Mouse (Mus musculus) midbrain, embryonic 13.5 days (tissue): Measurements from ENCODE around the gene Prkch. TPM values are rescaled to one million over a fixed set of nuclear protein-coding genes. Genes with fewer than 3 reads are reported as not detected.

ENCODE experiments used
- ATAC-seq: fragments of 200-750 bp; cut with Nextera tagmentation; 2 replicates; pipeline ENCODE4 v1.8.0; 2017; ENCODE audit warnings: mild to moderate bottlenecking, moderate TSS enrichment, moderate library complexity
- H3K27ac ChIP-seq: fragments of 300-500 bp; sonication (generic); 2 replicates; pipeline ENCODE4 v1.5.1; 2015; ENCODE audit warnings: inconsistent platforms, mild to moderate bottlenecking, moderate library complexity
- H3K27me3 ChIP-seq: fragments of 300-500 bp; sonication (generic); 2 replicates; pipeline ENCODE4 v1.6.1; 2015; ENCODE audit warnings: mild to moderate bottlenecking, inconsistent platforms
- H3K36me3 ChIP-seq: fragments of 300-500 bp; sonication (generic); 2 replicates; pipeline ENCODE4 v1.6.1; 2015; ENCODE audit warnings: mild to moderate bottlenecking, inconsistent platforms
- H3K4me1 ChIP-seq: fragments of 300-500 bp; sonication (generic); replicated peaks from 2 replicates; pipeline ENCODE4 v1.6.1; 2015; ENCODE audit warnings: inconsistent platforms
- H3K4me2 ChIP-seq: fragments of 300-500 bp; sonication (generic); replicated peaks from 2 replicates; pipeline ENCODE4 v1.6.1; 2015; ENCODE audit warnings: moderate library complexity, mild to moderate bottlenecking, inconsistent platforms
- H3K4me3 ChIP-seq: fragments of 300-500 bp; sonication (generic); replicated peaks from 2 replicates; pipeline ENCODE4 v1.5.1; 2015; ENCODE audit warnings: mild to moderate bottlenecking, inconsistent platforms
- H3K9ac ChIP-seq: fragments of 300-500 bp; sonication (generic); replicated peaks from 2 replicates; pipeline ENCODE4 v1.6.1; 2015; ENCODE audit warnings: mild to moderate bottlenecking, inconsistent platforms
- H3K9me3 ChIP-seq: fragments of 300-500 bp; sonication (generic); 2 replicates; pipeline ENCODE4 v1.6.1; 2016; ENCODE audit warnings: mild to moderate bottlenecking, inconsistent platforms
- WGBS: fragments of 180-500 bp; shearing (Covaris S2); methylation state at CpG from one replicate; pipeline ENCODE4 v1.1.7; 2015; 5-methylcytosine and 5-hydroxymethylcytosine counted together
- polyA plus RNA-seq: library from polyadenylated mRNA; unstranded; fragments of >200 nt; fragmentation: Nextera tagmentation; extraction: Ambion mirVana; gene quantifications from 2 replicates; pipeline ENCODE4 v1.2.1, GENCODE M21; 2015

The Prkch gene
- polyA plus RNA-seq, 1 experiment from 2014 or later: 5.5 TPM

- ATAC-seq: no peak
- Histone ChIP-seq H3K9me3 (no peaks in the 10 kb centered on the region), H3K27me3 (no peaks in the 10 kb centered on the region), H3K4me1 (no peaks in the 10 kb centered on the region), H3K27ac (no peak overlapping the region), H3K4me3 (no peak overlapping the region), H3K36me3 (no peaks in the 10 kb centered on the region), H3K9ac (no peak overlapping the region), H3K4me2 (no peak overlapping the region)
- WGBS: 78% methylated on average over 11 of the region's 11 CpGs
Measured at GRCm38 (mm10) chr12:73630596-73630995, 46.0 kb downstream of the Prkch start.

GRCm38 (mm10) chr12:73631148-73631547 is 46.6 kb downstream of the Prkch start:
- Histone ChIP-seq H3K4me2 (no peak overlapping the region), H3K4me3 (no peak overlapping the region), H3K36me3 (no peaks in the 10 kb centered on the region), H3K27ac (no peak overlapping the region), H3K27me3 (no peaks in the 10 kb centered on the region), H3K9ac (no peak overlapping the region), H3K4me1 (no peaks in the 10 kb centered on the region), H3K9me3 (no peaks in the 10 kb centered on the region)
- no peak for ATAC-seq
- 83% methylated on average over 11 of the region's 11 CpGs for whole genome bisulfite sequencing

- WGBS: 25% methylated on average over 8 of the region's 8 CpGs
- no peaks in the 10 kb centered on the region for H3K4me1 ChIP-seq
- H3K27me3 ChIP-seq: no peaks in the 10 kb centered on the region
- no peak overlapping the region for H3K9ac ChIP-seq
- no peak overlapping the region for H3K27ac ChIP-seq
- ATAC-seq: no peak
- no peak overlapping the region for H3K4me3 ChIP-seq
- no peaks in the 10 kb centered on the region for H3K9me3 ChIP-seq
- no peak overlapping the region for H3K4me2 ChIP-seq
- no peaks in the 10 kb centered on the region for H3K36me3 ChIP-seq
Measured at GRCm38 (mm10) chr12:73632671-73633244, 48.2 kb downstream of the Prkch start.

GRCm38 (mm10) chr12:73633707-73634106 is 49.1 kb downstream of the Prkch start:
- H3K27me3 ChIP-seq: no peaks in the 10 kb centered on the region
- H3K4me2 ChIP-seq: no peak overlapping the region
- WGBS: 92% methylated on average over 4 of the region's 4 CpGs
- no peaks in the 10 kb centered on the region for H3K36me3 ChIP-seq
- no peaks in the 10 kb centered on the region for H3K4me1 ChIP-seq
- H3K4me3 ChIP-seq: no peak overlapping the region
- H3K9ac ChIP-seq: no peak overlapping the region
- ATAC-seq: no peak
- H3K27ac ChIP-seq: no peak overlapping the region
- no peaks in the 10 kb centered on the region for H3K9me3 ChIP-seq

GRCm38 (mm10) chr12:73639571-73639970 is 55.0 kb downstream of the Prkch start:
- ATAC-seq: no peak
- Histone ChIP-seq H3K27me3 (no peaks in the 10 kb centered on the region), H3K36me3 (no peaks in the 10 kb centered on the region), H3K9ac (no peak overlapping the region), H3K4me2 (no peak overlapping the region), H3K9me3 (no peaks in the 10 kb centered on the region), H3K4me1 (no peaks in the 10 kb centered on the region), H3K27ac (no peak overlapping the region), H3K4me3 (no peak overlapping the region)
- WGBS: 73% methylated on average over 2 of the region's 2 CpGs

GRCm38 (mm10) chr12:73641183-73641582 is 56.6 kb downstream of the Prkch start:
- WGBS: 83% methylated on average over 13 of the region's 13 CpGs
- Histone ChIP-seq H3K9ac (no peak overlapping the region), H3K9me3 (no peaks in the 10 kb centered on the region), H3K4me1 (no peaks in the 10 kb centered on the region), H3K27ac (no peak overlapping the region), H3K4me3 (no peak overlapping the region), H3K4me2 (no peak overlapping the region), H3K27me3 (no peaks in the 10 kb centered on the region), H3K36me3 (no peaks in the 10 kb centered on the region)
- ATAC-seq: no peak

GRCm38 (mm10) chr12:73645216-73645615 is 60.6 kb downstream of the Prkch start:
- Histone ChIP-seq H3K9me3 (no peaks in the 10 kb centered on the region), H3K36me3 (no peaks in the 10 kb centered on the region), H3K9ac (no peak overlapping the region), H3K27ac (no peak overlapping the region), H3K4me2 (no peak overlapping the region), H3K4me1 (no peaks in the 10 kb centered on the region), H3K4me3 (no peak overlapping the region), H3K27me3 (no peaks in the 10 kb centered on the region)
- WGBS: 92% methylated on average over 6 of the region's 6 CpGs
- no peak for ATAC-seq

GRCm38 (mm10) chr12:73647686-73648085 is 63.1 kb downstream of the Prkch start:
- H3K27ac ChIP-seq: no peak overlapping the region
- 93% methylated on average over 2 of the region's 2 CpGs for WGBS
- no peaks in the 10 kb centered on the region for H3K4me1 ChIP-seq
- no peaks in the 10 kb centered on the region for H3K27me3 ChIP-seq
- H3K4me2 ChIP-seq: no peak overlapping the region
- no peaks in the 10 kb centered on the region for H3K9me3 ChIP-seq
- H3K4me3 ChIP-seq: no peak overlapping the region
- no peak for ATAC-seq
- no peaks in the 10 kb centered on the region for H3K36me3 ChIP-seq
- H3K9ac ChIP-seq: no peak overlapping the region

- WGBS: 85% methylated on average over 18 of the region's 18 CpGs
Measured at GRCm38 (mm10) chr12:73656568-73657204, 72.1 kb downstream of the Prkch start.

GRCm38 (mm10) chr12:73663421-73663820 is 78.8 kb downstream of the Prkch start:
- no peaks in the 10 kb centered on the region for H3K27me3 ChIP-seq
- 83% methylated on average over 3 of the region's 3 CpGs for WGBS
- ATAC-seq: no peak
- no peak overlapping the region for H3K27ac ChIP-seq
- no peak overlapping the region for H3K9ac ChIP-seq
- no peak overlapping the region for H3K4me2 ChIP-seq
- no peaks in the 10 kb centered on the region for H3K4me1 ChIP-seq
- no peak overlapping the region for H3K4me3 ChIP-seq
- no peaks in the 10 kb centered on the region for H3K9me3 ChIP-seq
- no peaks in the 10 kb centered on the region for H3K36me3 ChIP-seq

More at GRCm38 (mm10) chr12:73656568-73657204, 72.1 kb downstream of the Prkch start:
- H3K9ac ChIP-seq: no peak overlapping the region
- H3K27ac ChIP-seq: no peak overlapping the region
- no peaks in the 10 kb centered on the region for H3K9me3 ChIP-seq
- H3K36me3 ChIP-seq: no peaks in the 10 kb centered on the region
- H3K4me2 ChIP-seq: no peak overlapping the region
- H3K27me3 ChIP-seq: no peaks in the 10 kb centered on the region
- no peak for ATAC-seq
- H3K4me3 ChIP-seq: no peak overlapping the region
- H3K4me1 ChIP-seq: no peaks in the 10 kb centered on the region

GRCm38 (mm10) chr12:73666701-73667100 is 82.1 kb downstream of the Prkch start:
- Histone ChIP-seq H3K4me1 (peaks cover 8% of the 10 kb centered on the region), H3K4me2 (no peak overlapping the region), H3K9me3 (no peaks in the 10 kb centered on the region), H3K27ac (no peak overlapping the region), H3K27me3 (no peaks in the 10 kb centered on the region), H3K9ac (no peak overlapping the region), H3K4me3 (no peak overlapping the region), H3K36me3 (no peaks in the 10 kb centered on the region)
- ATAC-seq: no peak
- 89% methylated on average over 2 of the region's 2 CpGs for WGBS

GRCm38 (mm10) chr12:73667607-73668006 is 83.0 kb downstream of the Prkch start:
- Histone ChIP-seq H3K36me3 (no peaks in the 10 kb centered on the region), H3K4me1 (peaks cover 15% of the 10 kb centered on the region), H3K4me3 (no peak overlapping the region), H3K9me3 (no peaks in the 10 kb centered on the region), H3K27ac (no peak overlapping the region), H3K4me2 (no peak overlapping the region), H3K9ac (no peak overlapping the region), H3K27me3 (no peaks in the 10 kb centered on the region)
- 76% methylated on average over 7 of the region's 7 CpGs for WGBS
- ATAC-seq: no peak

- H3K4me3 ChIP-seq: no peak overlapping the region
- H3K9me3 ChIP-seq: no peaks in the 10 kb centered on the region
- H3K27ac ChIP-seq: no peak overlapping the region
- H3K9ac ChIP-seq: no peak overlapping the region
- no peaks in the 10 kb centered on the region for H3K36me3 ChIP-seq
- no peak for ATAC-seq
- 86% methylated on average over 6 of the region's 6 CpGs for WGBS
- H3K27me3 ChIP-seq: no peaks in the 10 kb centered on the region
- peaks cover 22% of the 10 kb centered on the region for H3K4me1 ChIP-seq
- no peak overlapping the region for H3K4me2 ChIP-seq
Measured at GRCm38 (mm10) chr12:73670739-73671138, 86.1 kb downstream of the Prkch start.
